Mouse (Mus musculus) neural tube, embryonic 15.5 days (tissue): ENCODE data around the gene Serpinb1a. TPM values are rescaled to one million over a fixed set of nuclear protein-coding genes. Genes with fewer than 3 reads are reported as not detected.

Experiments
- ATAC-seq: fragments of 200-750 bp; cut with Nextera tagmentation; 2 replicates; pipeline ENCODE4 v1.8.0; 2017; ENCODE audit warnings: mild to moderate bottlenecking, moderate TSS enrichment, moderate library complexity; ENCODE audit not compliant: low FRiP score
- H3K27ac ChIP-seq: fragments of 300-500 bp; sonication (generic); replicated peaks from 2 replicates; pipeline ENCODE4 v1.5.1; 2015; ENCODE audit warnings: mild to moderate bottlenecking, inconsistent platforms
- H3K27me3 ChIP-seq: fragments of 300-500 bp; sonication (generic); replicated peaks from 2 replicates; pipeline ENCODE4 v1.6.1; 2015; ENCODE audit warnings: inconsistent platforms
- H3K36me3 ChIP-seq: fragments of 300-500 bp; sonication (generic); 2 replicates; pipeline ENCODE4 v1.6.1; 2015; ENCODE audit warnings: inconsistent platforms
- H3K4me1 ChIP-seq: fragments of 300-500 bp; sonication (generic); 2 replicates; pipeline ENCODE4 v1.6.1; 2015; ENCODE audit warnings: inconsistent platforms
- H3K4me2 ChIP-seq: fragments of 300-500 bp; sonication (generic); 2 replicates; pipeline ENCODE4 v1.6.1; 2015; ENCODE audit warnings: inconsistent platforms, mild to moderate bottlenecking, moderate library complexity
- H3K4me3 ChIP-seq: fragments of 300-500 bp; sonication (generic); replicated peaks from 2 replicates; pipeline ENCODE4 v1.5.1; 2015; ENCODE audit warnings: mild to moderate bottlenecking, inconsistent platforms
- H3K9ac ChIP-seq: fragments of 300-500 bp; sonication (generic); replicated peaks from 2 replicates; pipeline ENCODE4 v1.6.1; 2015; ENCODE audit warnings: mild to moderate bottlenecking, inconsistent platforms
- H3K9me3 ChIP-seq: fragments of 300-500 bp; sonication (generic); replicated peaks from 2 replicates; pipeline ENCODE4 v1.6.1; 2016; ENCODE audit warnings: inconsistent platforms
- WGBS: fragments of 180-500 bp; shearing (Covaris S2); methylation state at CpG from one replicate; pipeline ENCODE4 v1.1.7; 2015; ENCODE audit warnings: mixed read lengths; 5-methylcytosine and 5-hydroxymethylcytosine counted together
- polyA plus RNA-seq: library from polyadenylated mRNA; unstranded; fragments of >200 nt; fragmentation: Nextera tagmentation; extraction: Ambion mirVana; gene quantifications from 2 replicates; pipeline ENCODE4 v1.2.1, GENCODE M21; 2015

Serpinb1a gene
- polyA plus RNA-seq, 1 experiment from 2014 or later: 3.3 TPM

- Histone ChIP-seq H3K4me1 (no peaks in the 10 kb centered on the region), H3K4me3 (no peak overlapping the region), H3K9me3 (no peaks in the 10 kb centered on the region), H3K36me3 (peaks cover 60% of the 10 kb centered on the region), H3K9ac (no peak overlapping the region), H3K27me3 (no peaks in the 10 kb centered on the region), H3K27ac (no peak overlapping the region), H3K4me2 (no peak overlapping the region)
- no peak for ATAC-seq
- WGBS: 90% methylated on average over 5 of the region's 5 CpGs
Observed at GRCm38 (mm10) chr13:32819926-32820325, 31.1 kb downstream of the Serpinb1a start.

GRCm38 (mm10) chr13:32819241-32819640, 31.7 kb downstream of the Serpinb1a start:
- peaks cover 63% of the 10 kb centered on the region for H3K36me3 ChIP-seq
- no peak overlapping the region for H3K9ac ChIP-seq
- H3K4me3 ChIP-seq: no peak overlapping the region
- H3K4me1 ChIP-seq: no peaks in the 10 kb centered on the region
- no peak for ATAC-seq
- no peaks in the 10 kb centered on the region for H3K27me3 ChIP-seq
- no peaks in the 10 kb centered on the region for H3K9me3 ChIP-seq
- H3K27ac ChIP-seq: no peak overlapping the region
- no peak overlapping the region for H3K4me2 ChIP-seq
- 94% methylated on average over 3 of the region's 3 CpGs for WGBS

GRCm38 (mm10) chr13:32807624-32808023, 43.4 kb downstream of the Serpinb1a start:
- Histone ChIP-seq H3K4me2 (no peak overlapping the region), H3K27me3 (no peaks in the 10 kb centered on the region), H3K27ac (no peak overlapping the region), H3K4me1 (peaks cover 24% of the 10 kb centered on the region), H3K36me3 (peaks cover 28% of the 10 kb centered on the region), H3K9me3 (no peaks in the 10 kb centered on the region), H3K4me3 (no peak overlapping the region), H3K9ac (no peak overlapping the region)
- no peak for ATAC-seq
- 74% methylated on average over 3 of the region's 3 CpGs for WGBS

- no peak overlapping the region for H3K4me3 ChIP-seq
- H3K4me2 ChIP-seq: no peak overlapping the region
- no peak for ATAC-seq
- peaks cover 24% of the 10 kb centered on the region for H3K4me1 ChIP-seq
- 71% methylated on average over 7 of the region's 7 CpGs for WGBS
- H3K9me3 ChIP-seq: no peaks in the 10 kb centered on the region
- no peaks in the 10 kb centered on the region for H3K27me3 ChIP-seq
- peaks cover 25% of the 10 kb centered on the region for H3K36me3 ChIP-seq
- no peak overlapping the region for H3K9ac ChIP-seq
- H3K27ac ChIP-seq: no peak overlapping the region
Observed at GRCm38 (mm10) chr13:32806820-32807219, 44.2 kb downstream of the Serpinb1a start.

GRCm38 (mm10) chr13:32803701-32804345, 47.2 kb downstream of the Serpinb1a start:
- Histone ChIP-seq H3K4me2 (peak overlapping the region; percentile 78), H3K4me1 (peaks cover 30% of the 10 kb centered on the region), H3K4me3 (peak overlapping the region; percentile 69), H3K9ac (peak overlapping the region; percentile 87), H3K27me3 (no peaks in the 10 kb centered on the region), H3K36me3 (peaks cover 18% of the 10 kb centered on the region), H3K27ac (no peak overlapping the region), H3K9me3 (no peaks in the 10 kb centered on the region)
- no peak for ATAC-seq
- WGBS: 51% methylated on average over 4 of the region's 4 CpGs

GRCm38 (mm10) chr13:32802259-32803081, 48.5 kb downstream of the Serpinb1a start, which contains the start of gene D930007J09Rik:
D930007J09Rik (minus strand) TSS chr13:32802849.
- Histone ChIP-seq H3K9ac (peak within 1 kb of the TSS; percentile 87), H3K4me1 (peaks cover 30% of the 10 kb centered on the region), H3K27ac (peak within 1 kb of the TSS; percentile 88), H3K27me3 (no peaks in the 10 kb centered on the region), H3K4me3 (peak within 1 kb of the TSS; percentile 69), H3K4me2 (peak within 1 kb of the TSS; percentile 78), H3K9me3 (no peaks in the 10 kb centered on the region), H3K36me3 (peaks cover 11% of the 10 kb centered on the region)
- WGBS: under 1% methylated on average over 77 of the region's 95 CpGs
- peak; percentile 15 for ATAC-seq

- WGBS: 1% methylated on average over 41 of the region's 51 CpGs
- ATAC-seq: peak; percentile 99
- peaks cover 30% of the 10 kb centered on the region for H3K4me1 ChIP-seq
- H3K9me3 ChIP-seq: no peaks in the 10 kb centered on the region
- H3K4me2 ChIP-seq: peak within 1 kb of the TSS; percentile 78
- peak within 1 kb of the TSS; percentile 69 for H3K4me3 ChIP-seq
- no peaks in the 10 kb centered on the region for H3K27me3 ChIP-seq
- H3K36me3 ChIP-seq: peaks cover 6% of the 10 kb centered on the region
- peak within 1 kb of the TSS; percentile 87 for H3K9ac ChIP-seq
- peak within 1 kb of the TSS; percentile 88 for H3K27ac ChIP-seq
Observed at GRCm38 (mm10) chr13:32801693-32802221, 49.2 kb downstream of the Serpinb1a start, which contains the start of gene Wrnip1. Wrnip1 (plus strand) TSS chr13:32802038.

GRCm38 (mm10) chr13:32800859-32801258, 50.1 kb downstream of the Serpinb1a start:
- Histone ChIP-seq H3K27ac (peak overlapping the region; percentile 77; the same call in 1 of the 2 replicates), H3K27me3 (no peaks in the 10 kb centered on the region), H3K4me2 (peak overlapping the region; percentile 61), H3K4me3 (peak overlapping the region; percentile 69), H3K9ac (peak overlapping the region; percentile 42; the same call in 1 of the 2 replicates), H3K9me3 (no peaks in the 10 kb centered on the region), H3K36me3 (no peaks in the 10 kb centered on the region; the same call in 1 of the 2 replicates), H3K4me1 (peaks cover 32% of the 10 kb centered on the region)
- ATAC-seq: no peak

GRCm38 (mm10) chr13:32799131-32799530, 51.9 kb downstream of the Serpinb1a start:
- 80% methylated on average over 2 of the region's 2 CpGs for WGBS

GRCm38 (mm10) chr13:32797085-32797484, 53.9 kb downstream of the Serpinb1a start:
- no peaks in the 10 kb centered on the region for H3K27me3 ChIP-seq
- WGBS: 96% methylated on average over 1 of the region's 1 CpGs
- peaks cover 8% of the 10 kb centered on the region for H3K4me1 ChIP-seq

More at GRCm38 (mm10) chr13:32799131-32799530, 51.9 kb downstream of the Serpinb1a start:
- H3K9ac ChIP-seq: no peak overlapping the region
- no peak overlapping the region for H3K4me2 ChIP-seq
- peaks cover 21% of the 10 kb centered on the region for H3K4me1 ChIP-seq
- ATAC-seq: no peak
- no peak overlapping the region for H3K27ac ChIP-seq
- H3K9me3 ChIP-seq: no peaks in the 10 kb centered on the region
- H3K4me3 ChIP-seq: no peak overlapping the region
- H3K27me3 ChIP-seq: no peaks in the 10 kb centered on the region
- no peaks in the 10 kb centered on the region for H3K36me3 ChIP-seq

GRCm38 (mm10) chr13:32795166-32795565, 55.8 kb downstream of the Serpinb1a start:
- H3K27ac ChIP-seq: no peak overlapping the region
- H3K9ac ChIP-seq: no peak overlapping the region
- ATAC-seq: no peak
- H3K36me3 ChIP-seq: no peaks in the 10 kb centered on the region
- 91% methylated on average over 5 of the region's 5 CpGs for WGBS
- 0 out of 2 replicates have a peak, but pooled peaks cover 2% of the 10 kb centered on the region for H3K4me1 ChIP-seq
- no peaks in the 10 kb centered on the region for H3K27me3 ChIP-seq
- H3K4me3 ChIP-seq: no peak overlapping the region
- no peak overlapping the region for H3K4me2 ChIP-seq
- H3K9me3 ChIP-seq: no peaks in the 10 kb centered on the region

More at GRCm38 (mm10) chr13:32797085-32797484, 53.9 kb downstream of the Serpinb1a start:
- no peak for ATAC-seq
- H3K27ac ChIP-seq: no peak overlapping the region
- no peaks in the 10 kb centered on the region for H3K36me3 ChIP-seq
- no peaks in the 10 kb centered on the region for H3K9me3 ChIP-seq
- H3K4me3 ChIP-seq: no peak overlapping the region
- H3K4me2 ChIP-seq: no peak overlapping the region
- no peak overlapping the region for H3K9ac ChIP-seq
